Mouse (Mus musculus) testis, adult 2 months (tissue): ENCODE measurements around the gene Tnrc6a.

Experiments
- CTCF ChIP-seq: fragments of 200-500 bp; IDR thresholded peaks from 2 replicates; pipeline ENCODE4 v1.5.1; 2012; ENCODE audit warnings: low read depth, mild to moderate bottlenecking, inconsistent platforms, low read length, moderate library complexity; ENCODE audit not compliant: control insufficient read depth, insufficient read depth, insufficient replicate concordance
- POLR2A ChIP-seq: fragments of 200-500 bp; IDR thresholded peaks from 2 replicates; pipeline ENCODE4 v1.6.1; 2012; ENCODE audit warnings: low read depth, mild to moderate bottlenecking, inconsistent platforms, low read length, moderate library complexity; ENCODE audit not compliant: control insufficient read depth

DNA sequence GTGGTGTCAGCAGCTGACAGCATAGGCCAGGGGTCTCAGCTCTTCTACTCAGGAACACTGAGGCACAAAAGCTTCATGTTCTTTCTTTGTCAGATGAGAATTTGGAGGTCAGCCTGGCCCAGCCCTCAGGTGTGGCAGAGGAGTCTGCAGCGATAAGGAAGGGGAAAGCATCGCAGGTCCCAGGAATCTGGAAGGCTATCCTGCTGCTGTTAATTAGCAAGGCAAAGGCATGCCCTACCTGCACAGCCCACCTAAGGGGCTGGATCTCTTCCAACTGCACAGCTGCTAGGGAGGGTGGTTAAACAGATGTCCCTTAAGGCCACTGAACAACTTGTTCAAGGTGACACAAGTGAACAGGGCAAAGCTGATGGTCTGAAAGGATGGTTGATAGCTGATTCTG lies 91.5 kb downstream of the Tnrc6a start:
- TF ChIP-seq CTCF (no peak), POLR2A (no peak)
